Mouse (Mus musculus) ovary, adult 18-20 months (tissue): ENCODE results near the gene Emx2.

Source experiments
- DNase-seq: peaks from one replicate; pipeline ENCODE4 v3.0.0; 2022; ENCODE audit warnings: low spot score, mixed read lengths

The Emx2 gene

GRCm38 (mm10) chr19:59457951-59458742, at the start of gene Emx2:
Emx2 (plus strand) TSS chr19:59458372.
- DNase-seq, result peak; percentile 83

DNA sequence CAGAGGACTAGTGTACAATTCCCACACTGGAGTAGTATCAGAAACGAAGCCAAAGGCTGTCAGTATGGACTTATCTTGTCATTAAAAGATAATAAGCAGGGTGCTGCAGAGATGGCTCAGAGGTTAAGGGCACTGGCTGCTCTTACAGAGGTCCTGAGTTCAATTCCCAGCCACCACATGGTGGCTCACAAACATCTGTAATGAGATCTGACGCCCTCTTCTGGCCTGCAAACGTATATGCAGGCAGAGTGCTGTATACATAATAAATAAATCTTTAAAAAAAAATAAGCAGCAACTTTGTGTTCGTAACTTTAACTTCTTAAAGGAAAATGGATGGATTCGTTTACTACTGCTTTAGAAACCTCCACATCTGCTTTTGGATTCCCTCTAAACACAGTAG, 44.0 kb upstream of the Emx2 start:
- DNase-seq, result no peak

- peak; percentile 81 for DNase-seq
These were observed 40.1 kb upstream of the Emx2 start for GRCm38 (mm10) chr19:59418024-59418423.

DNA sequence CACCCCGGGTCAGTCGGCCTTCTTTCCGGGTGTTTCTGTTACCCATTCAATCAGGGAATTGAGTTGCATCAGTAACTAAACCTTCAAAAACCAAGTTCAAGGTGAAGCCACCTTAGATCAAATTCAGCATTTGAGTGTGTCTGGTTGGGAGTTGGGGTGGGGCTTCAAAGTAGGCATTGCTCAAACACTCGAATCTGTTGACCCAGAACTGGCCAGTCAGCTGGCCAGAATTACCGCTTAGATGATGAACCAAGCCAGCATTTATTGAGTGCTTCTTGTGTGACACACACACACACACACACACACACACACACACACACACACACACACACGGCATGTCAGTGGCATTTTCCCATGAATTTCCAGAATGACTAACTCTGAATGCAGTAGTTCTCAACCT, 39.5 kb upstream of the Emx2 start:
- DNase-seq, result no peak

DNA sequence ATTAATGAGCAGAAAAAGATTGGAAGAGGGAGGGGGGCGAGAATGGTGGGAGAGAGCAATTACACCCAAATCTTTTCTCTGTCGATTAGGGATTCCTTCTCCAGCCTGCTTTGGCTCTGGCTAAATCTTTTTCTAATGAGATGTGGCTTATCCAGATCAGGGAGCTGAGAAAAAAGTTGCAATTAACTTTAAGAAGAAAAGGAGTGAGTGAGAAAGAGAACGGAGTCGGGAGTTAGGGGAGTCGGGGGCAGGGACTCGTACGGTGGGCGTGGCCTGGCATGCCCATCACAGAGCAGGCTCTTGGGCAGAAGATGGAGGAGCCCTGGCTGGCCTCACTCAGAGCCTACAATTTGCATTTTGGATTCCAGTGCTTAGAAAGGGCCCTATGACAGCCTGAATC, 35.8 kb upstream of the Emx2 start:
- DNase-seq, result no peak

DNA sequence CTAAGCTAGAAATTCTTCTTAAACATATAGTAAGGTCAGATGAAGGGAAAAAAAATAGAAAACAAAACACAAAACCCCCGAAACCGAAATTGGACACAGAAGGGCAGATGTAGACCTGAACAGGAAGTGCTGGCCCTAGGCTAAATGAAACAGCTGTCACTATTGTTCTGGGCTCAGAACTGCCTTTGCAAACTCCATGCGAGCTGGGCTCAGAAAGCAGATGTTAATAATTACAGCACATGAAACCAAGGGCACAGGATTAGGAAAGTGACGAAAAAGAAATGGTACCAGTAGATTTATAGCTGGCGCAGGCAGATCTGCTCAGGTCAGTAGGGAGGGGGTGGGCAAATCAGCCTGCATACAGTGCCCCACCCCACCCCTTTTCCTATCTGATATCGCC, 34.5 kb upstream of the Emx2 start:
- no peak for DNase-seq

- no peak for DNase-seq
These were observed 33.2 kb upstream of the Emx2 start for GRCm38 (mm10) chr19:59424975-59425374.

DNA sequence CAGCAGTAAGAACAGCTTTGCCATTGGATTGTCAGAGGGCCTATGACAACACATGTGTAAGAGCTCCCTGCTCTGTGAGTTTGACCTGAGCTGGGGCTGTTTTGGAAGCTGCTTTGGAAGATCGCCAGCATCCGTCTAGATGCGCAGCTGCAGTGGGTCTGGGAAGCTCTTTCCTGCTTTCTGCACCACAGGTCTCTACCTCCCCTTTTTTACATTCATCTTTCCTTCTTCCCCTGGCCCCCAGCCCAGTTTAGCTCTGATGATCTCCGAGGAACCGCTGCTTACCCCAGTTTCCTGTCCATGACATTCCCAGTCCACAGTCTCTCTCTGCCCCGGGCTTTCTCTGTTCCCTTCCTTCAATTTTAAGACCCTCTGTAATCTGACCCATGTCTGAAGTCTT, 25.9 kb upstream of the Emx2 start:
- DNase-seq, result peak; percentile 14

GRCm38 (mm10) chr19:59450561-59451135, 7.5 kb upstream of the Emx2 start:
- DNase-seq, result no peak

GRCm38 (mm10) chr19:59451441-59451951, 6.7 kb upstream of the Emx2 start:
- no peak for DNase-seq

GRCm38 (mm10) chr19:59452321-59452720, 5.9 kb upstream of the Emx2 start:
- DNase-seq, result no peak

- no peak for DNase-seq
These were observed 4.6 kb upstream of the Emx2 start for GRCm38 (mm10) chr19:59453591-59453990.

DNA sequence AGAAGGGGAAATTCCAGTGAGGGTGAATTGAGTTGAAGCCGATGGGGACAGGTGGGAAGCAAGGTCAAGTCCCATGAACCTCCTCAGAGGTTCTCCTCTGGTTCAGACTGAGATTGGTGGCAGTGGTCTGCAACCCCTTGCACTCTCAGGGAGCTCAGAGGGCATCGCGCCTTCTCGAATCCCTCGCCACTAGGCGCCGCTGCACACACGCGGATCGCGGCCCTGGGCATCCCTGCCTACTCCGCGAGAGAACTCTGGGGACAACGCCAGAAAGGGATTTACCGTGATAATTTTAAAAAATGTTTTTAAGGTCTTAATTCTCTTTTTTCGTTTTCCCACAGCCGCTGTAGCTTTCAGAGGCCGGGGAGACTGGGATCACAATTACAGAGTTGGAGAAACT, 4.0 kb upstream of the Emx2 start:
- DNase-seq, result no peak

DNA sequence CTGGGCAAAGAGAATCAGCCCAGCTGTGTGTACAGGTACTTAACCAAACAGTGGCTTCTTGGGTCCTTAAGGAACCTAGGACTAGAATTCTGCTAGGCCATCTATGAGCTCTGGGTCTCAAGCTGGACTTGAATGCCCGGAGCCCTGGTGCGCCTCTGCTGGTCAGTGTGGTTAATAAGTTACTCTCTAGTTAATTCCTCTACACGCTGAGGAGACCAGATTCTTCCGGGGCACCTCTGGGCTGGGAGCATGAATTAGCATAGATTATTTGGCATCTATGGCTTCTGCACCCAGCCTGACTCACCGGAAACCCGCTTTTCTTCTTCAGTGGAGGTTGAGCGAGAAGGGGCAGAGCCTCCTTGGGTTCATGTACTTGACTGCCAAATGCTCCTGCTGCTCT, 2.5 kb upstream of the Emx2 start:
- no peak for DNase-seq

DNA sequence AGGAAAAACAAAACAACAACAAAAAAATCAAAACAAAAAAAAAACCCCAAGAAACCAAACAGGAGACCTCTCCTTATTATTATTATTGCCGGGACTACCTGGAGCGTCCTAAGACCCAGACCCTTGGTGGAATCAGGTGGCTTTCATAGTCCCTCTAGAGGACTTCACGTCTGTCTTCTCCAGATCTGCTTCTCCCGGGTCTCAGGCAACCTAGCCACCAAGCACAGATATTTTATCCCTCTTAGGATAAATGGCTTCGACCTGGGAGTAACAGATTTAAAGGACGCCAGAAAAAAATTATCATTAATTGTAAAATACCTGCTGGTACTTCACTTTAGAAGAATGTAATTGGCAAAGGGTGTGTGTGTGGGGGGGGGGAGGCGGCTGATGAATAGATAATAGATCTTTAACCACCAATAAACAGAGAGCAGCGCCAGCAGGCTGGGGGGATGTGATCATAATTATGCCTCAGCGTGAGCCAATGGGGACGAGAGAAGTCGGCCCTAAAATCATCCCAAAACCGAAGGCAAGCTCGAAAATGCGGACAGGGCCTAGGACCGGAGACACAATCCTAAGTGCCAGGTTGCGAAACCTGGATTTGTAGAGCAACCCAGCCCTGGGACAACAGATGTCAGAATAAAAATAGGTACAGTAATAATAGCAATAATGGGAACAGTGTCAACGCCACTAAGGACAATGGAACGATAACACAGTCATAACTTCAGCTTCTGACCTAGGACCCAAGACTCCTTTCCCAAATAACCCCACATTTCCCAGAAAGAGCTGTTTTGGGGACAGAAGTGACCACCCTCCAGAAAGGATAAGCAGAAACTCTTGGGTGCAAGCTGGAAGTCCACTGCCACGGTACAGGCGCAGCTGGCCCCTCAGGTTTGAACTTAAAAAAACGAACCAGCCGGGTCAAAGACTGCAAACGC, 894 bp upstream of the Emx2 start:
- peak; percentile 65 for DNase-seq

DNA sequence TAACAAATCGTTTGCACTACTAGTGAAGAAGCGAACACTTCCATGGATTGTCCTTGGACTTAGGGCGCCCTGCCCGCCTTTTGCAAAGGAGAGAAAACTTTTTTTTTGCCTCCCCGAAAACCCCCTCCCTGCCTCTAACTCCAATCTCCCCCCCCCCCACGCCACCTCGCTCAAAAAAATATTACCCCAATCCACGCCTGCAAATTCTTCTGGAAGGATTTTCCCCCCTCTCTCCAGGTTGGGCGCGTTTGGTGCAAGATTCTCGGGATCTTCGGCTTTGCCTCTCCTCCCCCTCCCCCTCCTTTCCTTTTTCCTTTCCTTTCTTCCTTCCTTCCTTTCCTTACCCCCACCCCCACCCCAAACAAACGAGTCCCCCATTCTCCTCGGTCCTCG, 567 bp downstream of the Emx2 start:
- no peak for DNase-seq

DNA sequence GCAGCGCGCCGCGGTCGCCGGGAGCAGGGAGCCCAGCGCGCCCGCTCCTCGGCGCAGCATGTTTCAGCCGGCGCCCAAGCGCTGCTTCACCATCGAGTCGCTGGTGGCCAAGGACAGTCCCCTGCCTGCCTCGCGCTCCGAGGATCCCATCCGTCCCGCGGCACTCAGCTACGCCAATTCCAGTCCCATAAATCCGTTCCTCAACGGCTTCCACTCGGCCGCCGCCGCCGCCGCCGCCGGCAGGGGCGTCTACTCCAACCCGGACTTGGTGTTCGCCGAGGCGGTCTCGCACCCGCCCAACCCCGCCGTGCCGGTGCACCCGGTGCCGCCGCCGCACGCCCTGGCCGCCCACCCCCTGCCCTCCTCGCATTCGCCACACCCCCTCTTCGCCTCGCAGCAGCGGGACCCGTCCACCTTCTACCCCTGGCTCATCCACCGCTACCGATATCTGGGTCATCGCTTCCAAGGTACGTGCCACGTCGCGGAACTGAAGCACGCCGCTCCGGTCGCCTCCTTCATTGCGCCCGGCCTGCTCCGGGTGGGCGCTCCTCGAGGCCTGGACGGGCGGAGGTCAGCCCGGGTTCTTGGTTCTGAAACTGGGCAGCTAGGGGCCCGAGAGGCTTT, 1.1 kb downstream of the Emx2 start:
- DNase-seq, result peak; percentile 29

GRCm38 (mm10) chr19:59459811-59460241, 1.7 kb downstream of the Emx2 start:
- no peak for DNase-seq

DNA sequence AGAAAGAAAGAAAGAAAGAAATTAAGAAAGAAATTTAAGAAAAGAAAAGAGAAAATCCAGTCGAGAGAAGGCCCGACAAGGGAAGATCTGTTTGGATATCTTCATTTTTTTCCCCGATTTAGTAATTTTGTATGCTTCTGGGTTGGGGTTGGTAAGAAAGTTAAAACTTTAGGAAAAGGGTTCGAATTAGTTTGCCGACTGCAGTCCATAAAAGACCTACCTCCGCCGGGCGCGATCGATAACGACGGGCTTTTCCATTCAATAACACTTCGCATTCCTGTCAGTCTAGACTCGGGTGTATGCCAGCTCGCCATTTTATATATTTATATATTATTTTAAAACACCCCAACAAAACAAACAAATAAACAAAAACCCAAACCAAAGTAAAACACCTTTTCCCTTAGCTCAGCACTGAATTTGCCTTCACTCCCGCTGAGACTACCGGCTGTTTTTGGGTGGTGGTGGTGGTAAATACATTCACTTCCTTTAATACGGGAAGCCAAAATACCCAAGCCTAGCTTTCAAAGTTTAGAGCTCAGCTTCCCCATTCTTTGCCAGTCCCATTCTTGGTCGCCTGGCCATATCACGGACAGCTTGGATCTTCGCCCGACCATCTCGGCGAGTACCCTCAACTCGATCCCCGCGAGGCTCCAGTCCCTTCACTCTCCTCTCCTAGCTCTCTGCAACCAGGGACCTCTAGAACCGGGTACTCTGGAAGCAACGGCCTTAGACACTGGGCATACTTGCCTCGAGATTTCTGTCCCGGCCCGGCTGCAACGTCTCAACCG, 2.4 kb downstream of the Emx2 start:
- no peak for DNase-seq

DNA sequence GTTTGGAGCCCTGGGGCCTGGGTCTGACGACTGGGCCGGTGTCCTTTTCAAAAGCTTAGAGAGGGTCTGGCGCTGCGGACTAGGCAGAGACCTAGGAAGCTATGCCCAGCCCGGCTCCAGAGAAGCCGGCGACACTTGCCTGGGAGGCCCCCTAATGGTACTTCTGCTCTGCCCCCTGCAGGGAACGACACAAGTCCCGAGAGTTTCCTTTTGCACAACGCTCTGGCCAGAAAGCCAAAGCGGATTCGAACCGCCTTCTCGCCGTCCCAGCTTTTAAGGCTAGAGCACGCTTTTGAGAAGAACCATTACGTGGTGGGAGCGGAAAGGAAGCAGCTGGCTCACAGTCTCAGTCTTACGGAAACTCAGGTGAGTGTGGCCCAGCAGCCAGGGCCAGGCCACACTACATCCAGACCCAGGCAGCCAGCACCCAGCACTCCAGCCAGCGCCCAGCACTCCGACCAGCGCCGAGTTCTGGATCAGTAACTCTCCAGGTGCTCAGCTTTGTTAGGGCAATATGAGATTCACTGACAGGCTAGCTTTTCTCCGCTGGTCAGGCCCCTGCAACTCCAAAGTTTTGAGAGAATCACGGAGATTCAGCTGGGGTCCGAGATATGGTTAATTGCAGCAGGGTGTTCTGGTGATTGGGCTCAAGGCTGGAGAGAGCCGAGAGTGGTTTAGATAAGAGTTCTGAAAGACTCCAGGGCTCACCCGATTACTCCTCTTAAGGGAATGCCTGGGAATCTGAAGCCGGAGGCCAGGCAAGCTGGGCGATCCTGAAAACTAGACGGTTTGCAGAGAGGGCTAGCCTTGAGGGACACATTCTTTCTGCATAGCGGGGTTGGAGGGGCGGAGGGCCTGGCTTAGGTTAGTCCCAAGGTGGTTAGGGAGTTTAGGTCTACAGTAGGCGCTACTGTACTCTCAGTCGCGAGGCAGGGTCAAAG, 3.6 kb downstream of the Emx2 start:
- no peak for DNase-seq
